Mouse (Mus musculus): Measurements from ENCODE around the gene Zfpm1.

- no peak for TF ChIP-seq CTCF (IDR thresholded peaks at IDR 0.05; ENCODE audit: low read depth, low read length)
- TF ChIP-seq POLR2A (IDR thresholded peaks at IDR 0.05; ENCODE audit: borderline replicate concordance, low read depth, low read length) = no peak
These were observed 35.4 kb upstream of the Zfpm1 start for GRCm38 (mm10) chr8:122246257-122247211.

All from bone marrow macrophage, adult 2 months (primary cell).